Mouse (Mus musculus) liver, embryonic 14.5 days (tissue): ENCODE measurements around the gene Armc2.

Experiments
- CTCF ChIP-seq: IDR thresholded peaks from 2 replicates; pipeline ENCODE4 v1.5.1; 2016; ENCODE audit warnings: antibody characterized with exemption, low read depth, control low read depth
- EP300 ChIP-seq: IDR thresholded peaks from 2 replicates; pipeline ENCODE4 v1.6.1; 2016; ENCODE audit warnings: antibody characterized with exemption, low read depth

GRCm38 (mm10) chr10:41962725-41963124, 55.5 kb downstream of the Armc2 start:
- TF ChIP-seq CTCF (no peak), EP300 (no peak)
